ENCODE assay signal across 9 mouse cellular contexts in the genomic region with DNA sequence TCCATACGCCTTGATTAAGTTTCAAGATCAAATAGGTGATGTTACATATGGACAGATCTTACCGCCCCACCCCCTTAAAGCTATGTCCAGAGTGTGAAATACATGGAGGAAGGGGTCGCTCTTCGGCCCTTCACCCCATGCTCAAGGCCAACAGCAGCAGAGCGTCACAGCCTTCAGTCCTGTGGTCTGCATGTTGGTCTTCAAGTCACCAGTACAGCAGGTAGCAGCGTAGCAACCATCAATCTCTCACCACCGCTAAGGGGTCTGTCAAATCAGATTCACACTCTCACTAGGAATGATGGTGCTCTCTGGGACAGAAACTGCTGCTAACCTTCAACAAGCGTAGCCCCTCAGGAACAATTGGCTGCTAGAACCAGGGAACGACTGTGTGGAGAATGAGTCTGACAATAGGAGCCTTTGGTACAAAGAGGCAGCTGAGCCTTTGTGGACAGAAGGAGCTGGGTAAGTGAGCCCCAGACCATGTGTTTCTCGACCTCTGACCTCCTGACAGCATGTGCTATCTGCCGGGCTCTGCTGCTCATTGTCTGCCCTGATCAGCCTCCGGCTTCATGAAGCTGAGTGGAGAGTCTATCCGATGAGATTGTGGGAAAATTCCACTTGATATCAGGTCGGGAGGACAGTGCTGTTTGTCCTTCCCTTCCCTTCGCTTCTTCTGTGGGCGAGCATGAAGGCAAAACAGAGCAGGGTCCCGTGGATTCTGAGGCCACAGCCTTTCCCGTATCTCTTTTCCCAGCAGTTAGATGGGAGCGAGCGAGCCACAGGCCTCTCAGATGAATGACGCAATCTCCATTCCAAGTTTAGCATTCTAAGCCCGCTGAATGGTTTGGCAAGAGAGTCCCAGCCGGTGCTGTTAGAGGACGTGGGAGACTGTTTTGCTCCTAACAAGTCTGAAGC. TPM values are rescaled to one million over a fixed set of nuclear protein-coding genes. Genes with fewer than 3 reads are reported as not detected.
DNase-seq lines count a peak whose midpoint lies in the region; ATAC-seq and TF ChIP-seq lines count a peak whose summit lies in the region.
"Had no signal": no experiment of that assay in that cellular context is flagged by ENCODE, and none has a peak within 500 bp of the region (broad histone marks: within the 10 kb centered on the region; RNA-seq: fewer than 3 reads in every experiment).

No protein-coding gene starts in this region.

- intact Hi-C loops in heart, postnatal 10 days (cut with DNase I): no loop called here
- intact Hi-C loops in left cerebral cortex, postnatal 36 days (cut with DNase I): no loop called here

- H3K4me3 ChIP-seq in forebrain, postnatal 0 days (ENCODE audit: low read depth, low read length): no peak overlapping the region
- no peak overlapping the region for H3K4me3 ChIP-seq in midbrain, embryonic 14.5 days (replicated peaks; ENCODE audit: low read depth, low read length)

- no peak overlapping the region for H3K4me2 ChIP-seq in forebrain, postnatal 0 days (ENCODE audit: low read depth)
- H3K4me2 ChIP-seq in midbrain, embryonic 14.5 days (ENCODE audit: low read length): peak overlapping the region; percentile 8; the same call in 1 of the 2 replicates

- 0 out of 2 replicates have a peak overlapping the region, but pooled peaks have one; percentile 3 for H3K27ac ChIP-seq in forebrain, postnatal 0 days (ENCODE audit: low read depth, low read length)
- H3K27ac ChIP-seq in midbrain, embryonic 14.5 days (replicated peaks; ENCODE audit: low read depth, low read length): no peak overlapping the region

- H3K36me3 ChIP-seq in forebrain, postnatal 0 days (ENCODE audit: insufficient read depth): no peaks in the 10 kb centered on the region
- no peaks in the 10 kb centered on the region for H3K36me3 ChIP-seq in midbrain, embryonic 14.5 days (ENCODE audit: control insufficient read depth, insufficient read depth, low read length)
- H3K36me3 ChIP-seq: G1E had no signal

- 0 out of 2 replicates have a peak, but pooled peaks cover 5% of the 10 kb centered on the region for H3K4me1 ChIP-seq in forebrain, postnatal 0 days (ENCODE audit: insufficient read depth)
- peaks cover 5% of the 10 kb centered on the region; the same call in 1 of the 2 replicates for H3K4me1 ChIP-seq in midbrain, embryonic 14.5 days (ENCODE audit: control insufficient read depth, insufficient read depth, low read length)

- peak; percentile 88 for ATAC-seq in forebrain, postnatal 0 days
- ATAC-seq in midbrain, embryonic 14.5 days (ENCODE audit: low FRiP score, low TSS enrichment): no peak

- 42% methylated on average over 24 of the region's 24 CpGs for WGBS in forebrain, postnatal 0 days
- WGBS in midbrain, embryonic 14.5 days: 23% methylated on average over 24 of the region's 24 CpGs

- H3K27me3 ChIP-seq in forebrain, postnatal 0 days (ENCODE audit: insufficient read depth, low read length): no peaks in the 10 kb centered on the region
- no peaks in the 10 kb centered on the region for H3K27me3 ChIP-seq in midbrain, embryonic 14.5 days (ENCODE audit: control insufficient read depth, insufficient read depth, low read length)

- DNase-seq in kidney, postnatal 14 days: peak; percentile 24
- no peak for DNase-seq in kidney, adult 8-10 months
- peak; percentile 58 for DNase-seq in forebrain, postnatal 0 days
- peak; percentile 63 to 70 for DNase-seq in heart, postnatal 10 days
- DNase-seq in left cerebral cortex, postnatal 36 days (ENCODE audit: low spot score in 2 of 2): peak; percentile 71 to 77
- peak; percentile 58 for DNase-seq in midbrain, embryonic 14.5 days
- no peak for DNase-seq in thymus, postnatal 10 days (ENCODE audit: low spot score in 2 of 2)
- no peak for DNase-seq in thymus, postnatal 4 days

- H3K9me3 ChIP-seq in forebrain, postnatal 0 days (ENCODE audit: low read length): no peaks in the 10 kb centered on the region
- no peaks in the 10 kb centered on the region for H3K9me3 ChIP-seq in midbrain, embryonic 14.5 days (ENCODE audit: control insufficient read depth, low read length)
- H3K9me3 ChIP-seq: G1E had no signal

- TF ChIP-seq CTCF in forebrain, postnatal 0 days (IDR thresholded peaks at IDR 0.05; ENCODE audit: low read depth): no peak

- no peak overlapping the region for H3K9ac ChIP-seq in forebrain, postnatal 0 days
- no peak overlapping the region for H3K9ac ChIP-seq in midbrain, embryonic 14.5 days (replicated peaks; ENCODE audit: low read length)

RNA-seq across cellular contexts. Expression of a gene that starts 47.1 kb away (rescaled TPM):
- total RNA-seq in forebrain, postnatal 0 days (2014; rRNA removed): 12.2 and 16.4 TPM in 2 replicates
- polyA plus RNA-seq in forebrain, postnatal 0 days (2015; fragmentation: Nextera tagmentation; extraction: Ambion mirVana): 6.6 and 8.8 TPM in 2 replicates
- 10 to 100 TPM; 12.6 to 17.4 TPM for total RNA-seq in heart, postnatal 10 days (2021)
- total RNA-seq in left cerebral cortex, postnatal 36 days (2021): 10 to 100 TPM; 18.5 to 25.2 TPM
- 6.6 and 8.6 TPM in 2 replicates for polyA plus RNA-seq in midbrain, embryonic 14.5 days (2014; fragmentation: Nextera tagmentation; extraction: Ambion mirVana)
- polyA plus RNA-seq: G1E had no signal

Comparison
In these comparisons a context has a peak if more than half of its experiments do, and no peak if none do; other contexts are left out.
1. DNase-seq: peak in kidney, postnatal 14 days (single experiment), forebrain, postnatal 0 days (single experiment), heart, postnatal 10 days (2 of 2), left cerebral cortex, postnatal 36 days (2 of 2) and midbrain, embryonic 14.5 days (single experiment); none in kidney, adult 8-10 months (0 of 2), thymus, postnatal 10 days (0 of 2) and thymus, postnatal 4 days (single experiment).